Mouse (Mus musculus): ENCODE data around the gene Fubp3. TPM values are rescaled to one million over a fixed set of nuclear protein-coding genes. Genes with fewer than 3 reads are reported as not detected.
A peak's percentile ranks its signal among the peaks of the same experiment; 100 is the strongest.
"Not testable (repeated sequence)": the region's sequence is repeated elsewhere in the genome, so short reads cannot be mapped to it uniquely, and the experiment has no call there.

Gene Fubp3
- 10 to 100 TPM; 11.1 to 11.2 TPM for total RNA-seq (2021)
- long read RNA-seq, experiment 1, transcript Fubp3-202 (19 exons, 3,268 nt), result major isoform, 5 of 14 reads
- long read RNA-seq, experiment 1, partial matches to known transcripts, result 2 of 14 reads
- long read RNA-seq, experiment 1, other reads (novel, unspliced or antisense), result 6 of 14 reads
- long read RNA-seq, experiment 2, partial matches to known transcripts, result 3 of 11 reads
- long read RNA-seq, experiment 2, other reads (novel, unspliced or antisense), result 4 of 11 reads

GRCm38 (mm10) chr2:31572051-31572914, at the start of gene Fubp3:
TSS of gene Fubp3 (plus strand) at chr2:31572651.
- DNase-seq, result peak; percentile 91 to 94

- no peak for DNase-seq
Observed at GRCm38 (mm10) chr2:31524641-31525040, 47.8 kb upstream of the Fubp3 start.

GRCm38 (mm10) chr2:31525778-31526177, 46.7 kb upstream of the Fubp3 start:
- DNase-seq, result no peak

GRCm38 (mm10) chr2:31530201-31530600, 42.2 kb upstream of the Fubp3 start:
- DNase-seq, result no peak

- DNase-seq, result peak; percentile 74 to 84
Observed at GRCm38 (mm10) chr2:31537054-31537453, 35.4 kb upstream of the Fubp3 start.

GRCm38 (mm10) chr2:31538745-31539144, 33.7 kb upstream of the Fubp3 start:
- no peak for DNase-seq

- no peak for DNase-seq
Observed at GRCm38 (mm10) chr2:31541581-31541980, 30.9 kb upstream of the Fubp3 start.

- DNase-seq, result no peak
Observed at GRCm38 (mm10) chr2:31547726-31548125, 24.7 kb upstream of the Fubp3 start.

GRCm38 (mm10) chr2:31550503-31550902, 21.9 kb upstream of the Fubp3 start:
- DNase-seq, result peak in 1 of 2 experiments; percentile 6

GRCm38 (mm10) chr2:31551351-31551750, 21.1 kb upstream of the Fubp3 start:
- not testable (repeated sequence) for DNase-seq

GRCm38 (mm10) chr2:31551971-31552370, 20.5 kb upstream of the Fubp3 start:
- no peak for DNase-seq

- no peak for DNase-seq
Observed at GRCm38 (mm10) chr2:31554619-31555018, 17.8 kb upstream of the Fubp3 start.

GRCm38 (mm10) chr2:31572915-31573635, 624 bp downstream of the Fubp3 start:
- no peak for DNase-seq

- no peak for DNase-seq
Observed at GRCm38 (mm10) chr2:31581617-31582016, 9.2 kb downstream of the Fubp3 start.

- DNase-seq, result no peak
Observed at GRCm38 (mm10) chr2:31591799-31592484, 19.5 kb downstream of the Fubp3 start.

GRCm38 (mm10) chr2:31607555-31607954, 35.1 kb downstream of the Fubp3 start:
- DNase-seq, result no peak

- DNase-seq, result peak; percentile 10 to 29
Observed at GRCm38 (mm10) chr2:31609859-31610261, 37.4 kb downstream of the Fubp3 start.

GRCm38 (mm10) chr2:31610922-31611321, 38.5 kb downstream of the Fubp3 start:
- DNase-seq, result no peak

- no peak for DNase-seq
Observed at GRCm38 (mm10) chr2:31611400-31611799, 38.9 kb downstream of the Fubp3 start.

- no peak for DNase-seq
Observed at GRCm38 (mm10) chr2:31612627-31613026, 40.2 kb downstream of the Fubp3 start.

- DNase-seq, result no peak
Observed at GRCm38 (mm10) chr2:31613781-31614180, 41.3 kb downstream of the Fubp3 start.

- no peak for DNase-seq
Observed at GRCm38 (mm10) chr2:31618484-31619161, 46.2 kb downstream of the Fubp3 start.

Measured in heart, adult 18-20 months (tissue).